Comparison of ENCODE assay signal across 8 mouse cellular contexts in the genomic region with DNA sequence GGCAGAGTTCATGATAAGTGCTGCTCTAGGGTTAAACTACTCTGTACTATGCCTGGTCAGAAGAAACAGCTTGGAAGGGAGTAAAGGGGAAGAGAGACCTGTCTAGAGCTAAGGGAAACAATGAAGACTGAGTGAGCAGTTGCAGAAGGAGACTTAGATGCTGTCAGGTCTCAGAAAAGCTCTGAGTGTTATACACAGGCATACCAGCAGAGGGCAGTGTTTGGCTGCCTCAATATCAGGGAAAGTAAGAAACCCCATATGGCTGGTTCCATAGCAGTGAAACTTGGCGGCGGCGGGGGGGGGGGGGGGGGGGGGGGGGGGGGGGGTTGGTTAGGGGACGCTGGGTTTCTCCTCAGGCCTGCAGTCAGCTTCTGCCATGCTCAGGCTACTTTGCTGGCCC.
DNase-seq lines count a peak whose midpoint lies in the region; ATAC-seq and TF ChIP-seq lines count a peak whose summit lies in the region.

No protein-coding gene starts in this region.

- TF ChIP-seq CTCF in stomach, postnatal 0 days (IDR thresholded peaks at IDR 0.05; ENCODE audit: low read depth), result peak; percentile 86

- H3K4me2 ChIP-seq in midbrain, embryonic 15.5 days, result no peak overlapping the region
- H3K4me2 ChIP-seq in stomach, postnatal 0 days (replicated peaks; ENCODE audit: low read depth), result no peak overlapping the region

- no peak overlapping the region for H3K27ac ChIP-seq in heart, embryonic 10.5 days
- H3K27ac ChIP-seq in midbrain, embryonic 15.5 days, result no peak overlapping the region
- H3K27ac ChIP-seq in stomach, postnatal 0 days (replicated peaks), result no peak overlapping the region

- no peak for TF ChIP-seq EP300 in stomach, postnatal 0 days (optimal IDR thresholded peaks at IDR 0.05)

- H3K27me3 ChIP-seq in heart, embryonic 10.5 days (ENCODE audit: insufficient read depth, poor library complexity, severe bottlenecking), result peaks cover 9% of the 10 kb centered on the region; the same call in 1 of the 2 replicates
- no peaks in the 10 kb centered on the region for H3K27me3 ChIP-seq in midbrain, embryonic 15.5 days (replicated peaks)
- no peaks in the 10 kb centered on the region for H3K27me3 ChIP-seq in stomach, postnatal 0 days (ENCODE audit: control insufficient read depth, insufficient read depth, low read length)

- peak; percentile 83 for DNase-seq in heart, embryonic 10.5 days (ENCODE audit: low spot score)
- DNase-seq in heart, postnatal 25 days (ENCODE audit: low spot score), result no peak
- DNase-seq in NIH3T3 (ENCODE audit: low read depth), result peak; percentile 93
- peak; percentile 76 for DNase-seq in cerebellum, adult 9-11 months
- DNase-seq in heart, postnatal 10 days, result peak; percentile 71 to 84
- peak; percentile 69 to 74 for DNase-seq in left cerebral cortex, postnatal 10 days (ENCODE audit: extremely low spot score in 1 of 2, low spot score in 2 of 2)
- DNase-seq in stomach, postnatal 0 days (ENCODE audit: low spot score), result peak; percentile 75

- WGBS in heart, embryonic 10.5 days, result 0% methylated on average over 1 of the region's 4 CpGs
- WGBS in midbrain, embryonic 15.5 days, result 0% methylated on average over 1 of the region's 4 CpGs
- 0% methylated on average over 1 of the region's 4 CpGs for WGBS in stomach, postnatal 0 days

- ATAC-seq in midbrain, embryonic 15.5 days (replicated peaks), result 0 out of 2 replicates have a peak, but pooled peaks have one; percentile 6
- ATAC-seq in stomach, postnatal 0 days (ENCODE audit: low FRiP score, low TSS enrichment), result no peak

- intact Hi-C loops in heart, postnatal 25 days (cut with DNase I), result loop anchor here (2.0 to 10.0 kb wide), 2 partner anchors 164 to 462 kb away; no protein-coding TSS in a partner anchor
- intact Hi-C loops in heart, postnatal 10 days (cut with DNase I), result loop anchor here (1.0 to 5.0 kb wide), 6 partner anchors 82 to 462 kb away; no protein-coding TSS in a partner anchor
- intact Hi-C loops in left cerebral cortex, postnatal 10 days (cut with DNase I), result loop anchor here (5.0 kb wide), 4 partner anchors 82 to 463 kb away; a partner anchor contains a TSS

- H3K9ac ChIP-seq in midbrain, embryonic 15.5 days, result no peak overlapping the region
- no peak overlapping the region for H3K9ac ChIP-seq in stomach, postnatal 0 days (ENCODE audit: low read length)

- H3K4me1 ChIP-seq in heart, embryonic 10.5 days, result peaks cover 54% of the 10 kb centered on the region
- H3K4me1 ChIP-seq in midbrain, embryonic 15.5 days, result no peaks in the 10 kb centered on the region
- H3K4me1 ChIP-seq in stomach, postnatal 0 days (replicated peaks; ENCODE audit: control insufficient read depth, insufficient read depth), result no peaks in the 10 kb centered on the region

- H3K4me3 ChIP-seq in heart, embryonic 10.5 days, result no peak overlapping the region
- no peak overlapping the region for H3K4me3 ChIP-seq in midbrain, embryonic 15.5 days
- no peak overlapping the region for H3K4me3 ChIP-seq in stomach, postnatal 0 days (ENCODE audit: low read depth, low read length)

- H3K9me3 ChIP-seq in heart, embryonic 10.5 days, result no peaks in the 10 kb centered on the region
- no peaks in the 10 kb centered on the region for H3K9me3 ChIP-seq in midbrain, embryonic 15.5 days
- H3K9me3 ChIP-seq in stomach, postnatal 0 days (ENCODE audit: control insufficient read depth, low read length), result no peaks in the 10 kb centered on the region

- no peaks in the 10 kb centered on the region for H3K36me3 ChIP-seq in heart, embryonic 10.5 days
- no peaks in the 10 kb centered on the region for H3K36me3 ChIP-seq in midbrain, embryonic 15.5 days (replicated peaks)
- H3K36me3 ChIP-seq in stomach, postnatal 0 days (ENCODE audit: control insufficient read depth, insufficient read depth, low read length), result no peaks in the 10 kb centered on the region
